Mouse (Mus musculus) frontal cortex, postnatal 14 days (tissue): Measurements from ENCODE around the gene Pcdh9.
A peak's percentile ranks its signal among the peaks of the same experiment; 100 is the strongest.

ENCODE experiments used
- DNase-seq, 2 experiments: peaks; one replicate each; pipeline ENCODE4 v3.0.0; 2022; ENCODE audit warnings: low spot score in 2 of 2

Pcdh9 gene

DNA sequence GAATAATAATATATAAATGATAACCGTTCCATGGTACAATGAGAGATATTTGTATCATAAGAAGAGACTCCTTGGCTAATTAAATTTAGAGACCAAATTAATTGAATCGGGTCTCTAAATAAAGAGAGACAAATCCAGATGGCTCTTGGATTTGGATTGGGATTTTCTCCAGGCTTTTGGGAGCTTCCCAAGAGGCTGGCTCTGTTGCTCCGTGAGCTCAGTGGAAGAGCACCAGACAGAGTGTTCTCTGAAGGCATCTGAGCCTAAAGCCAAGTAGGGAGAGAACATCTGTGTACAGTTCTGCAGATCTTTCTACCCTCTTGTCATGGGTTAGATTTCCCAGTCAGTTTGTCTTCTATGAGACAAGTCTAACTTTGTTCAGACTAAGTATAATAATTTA, 95.9 kb downstream of the Pcdh9 start:
- no peak for DNase-seq

DNA sequence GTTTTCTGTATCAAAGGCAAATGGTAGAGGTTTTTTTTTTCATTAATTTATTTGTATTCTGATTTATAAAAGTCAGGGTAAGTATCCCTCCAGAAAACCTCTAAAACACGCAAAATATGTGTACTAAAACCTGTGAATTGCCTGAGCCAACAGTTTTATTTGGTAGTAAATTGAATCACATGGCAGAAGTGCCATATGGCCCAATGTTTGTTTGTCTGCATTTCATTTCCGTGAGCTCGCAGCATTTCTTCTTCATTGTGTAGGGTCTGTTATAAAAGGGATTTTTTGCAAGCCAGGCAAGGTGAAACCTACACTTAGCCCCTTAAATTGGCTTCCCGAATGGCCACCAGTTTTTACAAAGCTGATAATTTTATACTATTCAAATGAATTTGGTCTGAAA, 104.2 kb downstream of the Pcdh9 start:
- no peak for DNase-seq

DNA sequence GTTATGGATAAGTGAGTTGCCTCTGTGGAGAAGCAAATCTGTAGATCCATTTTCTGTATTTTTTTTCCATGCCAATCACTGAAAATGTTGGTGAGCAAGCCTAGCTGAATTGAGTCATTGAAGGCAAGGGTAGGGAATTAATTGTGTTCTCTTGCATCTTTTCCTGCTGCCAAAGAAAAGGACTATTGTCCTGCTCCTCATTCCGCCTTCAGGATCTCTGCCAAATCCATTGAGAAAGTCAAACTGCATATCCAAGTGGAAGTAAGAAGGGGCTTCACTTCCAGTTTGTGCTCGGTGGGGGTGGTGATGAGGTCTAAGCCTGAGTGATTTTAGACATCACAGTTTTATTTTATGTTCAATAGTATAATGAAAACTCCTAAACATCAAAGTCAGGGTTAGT, 105.4 kb downstream of the Pcdh9 start:
- no peak for DNase-seq

DNA sequence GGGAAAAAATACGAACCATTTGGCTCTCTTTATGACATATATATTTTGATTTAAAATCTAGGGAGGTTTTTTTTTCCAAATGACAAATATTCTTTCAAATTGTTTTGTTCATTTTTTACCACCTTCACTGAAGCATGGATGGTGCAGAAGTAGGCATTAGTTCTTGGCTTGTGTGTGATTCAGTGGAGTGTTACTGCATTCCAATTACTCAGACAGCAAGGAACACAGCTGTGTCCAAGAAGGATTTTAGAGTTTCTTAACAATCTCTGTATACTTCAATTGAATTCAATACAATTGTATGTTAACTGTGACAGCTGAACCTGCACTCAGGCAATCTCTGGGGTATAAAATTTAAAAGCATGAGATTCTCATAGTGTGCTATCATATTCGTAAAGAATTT, 127.6 kb downstream of the Pcdh9 start:
- DNase-seq: no peak

DNA sequence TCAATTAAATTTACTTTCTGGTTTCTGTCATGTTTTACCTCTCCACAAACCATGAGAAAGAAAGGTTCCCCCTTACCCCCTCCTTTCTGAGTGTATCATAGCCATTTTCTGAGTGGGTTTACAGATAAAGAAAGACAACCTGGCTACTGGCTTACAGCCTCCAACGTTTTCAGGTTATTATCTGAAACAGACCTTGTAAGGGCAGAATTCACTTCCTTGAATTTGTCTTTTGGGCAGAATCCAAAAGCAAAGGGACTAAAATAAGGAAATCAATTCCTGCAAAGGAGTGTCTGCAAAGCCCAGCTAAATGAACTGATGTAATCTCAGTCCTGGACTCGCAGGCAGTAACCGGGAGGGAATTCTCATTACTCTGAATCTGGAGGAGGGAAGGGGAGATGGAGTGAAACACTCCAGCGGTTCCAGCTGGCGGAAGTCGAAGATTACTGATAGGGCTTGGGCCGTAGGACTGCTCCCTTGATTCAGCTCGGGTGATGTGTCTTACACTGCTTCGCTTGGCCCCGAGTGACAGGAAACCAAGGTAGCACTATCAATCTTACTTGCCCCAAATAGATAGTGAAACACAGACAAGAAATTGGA, 156.3 kb downstream of the Pcdh9 start:
- no peak for DNase-seq

DNA sequence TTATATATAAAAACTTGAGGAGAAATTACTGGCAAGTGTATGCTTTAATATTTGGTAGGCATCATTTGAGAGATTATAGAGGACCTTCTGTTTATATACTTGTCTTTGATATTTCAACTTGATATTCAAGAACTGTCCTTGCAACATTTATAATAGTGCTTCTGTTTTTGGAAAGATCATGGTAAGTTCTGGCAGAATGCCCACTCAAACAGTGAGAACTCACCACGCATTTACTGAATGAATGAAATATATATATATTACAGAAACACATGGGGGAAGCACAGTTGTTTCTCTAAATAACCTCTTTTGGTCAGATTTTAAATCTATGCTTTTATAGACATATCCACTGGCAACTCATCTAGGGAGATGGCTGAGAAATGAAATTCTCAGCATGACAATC, 164.7 kb downstream of the Pcdh9 start:
- no peak for DNase-seq

DNA sequence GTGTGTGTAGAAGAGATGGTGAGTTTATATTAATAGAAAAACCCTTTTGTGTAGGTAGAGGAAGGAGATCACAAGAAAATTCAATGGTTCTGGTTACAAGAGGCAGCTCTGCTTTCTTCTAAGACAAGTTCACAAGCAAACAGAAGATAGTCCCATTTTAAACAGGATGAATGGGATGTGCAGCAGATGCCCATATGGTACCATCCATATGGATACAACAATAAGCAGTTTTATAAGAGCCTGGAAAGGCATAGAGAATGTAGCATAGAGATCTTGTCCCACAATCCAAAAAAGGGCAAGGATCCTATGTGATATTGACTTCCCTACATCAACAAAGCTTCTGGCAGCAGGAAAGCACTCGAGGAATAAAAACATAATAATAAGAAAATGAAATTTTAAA, 171.3 kb downstream of the Pcdh9 start:
- no peak for DNase-seq

DNA sequence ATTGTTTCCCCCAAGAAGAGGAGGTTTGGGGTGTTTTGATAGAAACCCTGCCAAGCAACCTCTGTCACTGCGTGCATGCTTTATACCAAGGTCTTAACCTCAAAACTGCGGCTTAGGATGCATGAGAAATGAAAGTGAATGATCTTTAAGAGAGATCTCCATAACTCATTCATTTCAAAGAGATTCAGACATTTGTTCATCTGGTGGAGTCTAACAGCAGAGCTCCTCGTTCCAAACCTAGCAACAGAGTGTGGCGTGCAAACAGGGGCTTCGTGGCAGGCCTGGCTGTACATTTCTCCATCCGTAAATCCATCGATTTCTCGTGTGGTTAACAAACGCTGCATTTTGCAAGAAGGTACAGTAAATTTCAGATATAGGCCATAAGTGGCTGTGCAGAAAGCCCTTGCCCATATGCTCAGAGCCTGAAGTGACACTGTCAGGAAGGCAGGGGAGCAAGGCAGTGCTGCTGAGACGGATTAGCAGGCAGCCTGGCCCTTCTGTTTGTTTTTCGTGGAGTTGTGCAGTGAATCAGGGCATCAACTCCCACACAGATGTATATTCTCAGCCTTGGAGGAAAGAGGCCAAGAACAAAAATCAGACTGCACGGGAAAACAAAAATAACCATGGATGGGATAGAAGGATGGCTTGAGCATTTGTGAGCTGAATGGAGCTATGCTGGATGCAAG, 177.1 kb downstream of the Pcdh9 start:
- peak; percentile 27 to 36 for DNase-seq

DNA sequence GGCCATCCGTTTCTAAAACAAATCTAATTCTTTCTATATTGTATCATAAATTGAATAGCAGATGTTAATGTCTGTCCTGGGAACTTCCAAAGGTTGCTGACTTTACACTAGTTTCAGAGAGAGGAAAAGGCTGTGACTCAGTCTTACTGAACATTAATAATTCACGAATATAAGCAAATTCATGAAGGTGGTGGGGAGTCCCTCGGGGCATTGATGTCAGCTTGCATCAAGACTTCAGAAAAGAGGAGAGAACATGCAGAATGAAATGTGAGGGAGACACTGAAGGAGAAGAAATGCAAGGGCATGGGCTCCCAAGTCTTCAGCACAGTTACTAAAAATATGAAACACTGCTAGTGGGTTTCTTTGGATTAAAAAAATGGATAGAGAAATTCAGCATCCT, 181.8 kb downstream of the Pcdh9 start:
- no peak for DNase-seq

DNA sequence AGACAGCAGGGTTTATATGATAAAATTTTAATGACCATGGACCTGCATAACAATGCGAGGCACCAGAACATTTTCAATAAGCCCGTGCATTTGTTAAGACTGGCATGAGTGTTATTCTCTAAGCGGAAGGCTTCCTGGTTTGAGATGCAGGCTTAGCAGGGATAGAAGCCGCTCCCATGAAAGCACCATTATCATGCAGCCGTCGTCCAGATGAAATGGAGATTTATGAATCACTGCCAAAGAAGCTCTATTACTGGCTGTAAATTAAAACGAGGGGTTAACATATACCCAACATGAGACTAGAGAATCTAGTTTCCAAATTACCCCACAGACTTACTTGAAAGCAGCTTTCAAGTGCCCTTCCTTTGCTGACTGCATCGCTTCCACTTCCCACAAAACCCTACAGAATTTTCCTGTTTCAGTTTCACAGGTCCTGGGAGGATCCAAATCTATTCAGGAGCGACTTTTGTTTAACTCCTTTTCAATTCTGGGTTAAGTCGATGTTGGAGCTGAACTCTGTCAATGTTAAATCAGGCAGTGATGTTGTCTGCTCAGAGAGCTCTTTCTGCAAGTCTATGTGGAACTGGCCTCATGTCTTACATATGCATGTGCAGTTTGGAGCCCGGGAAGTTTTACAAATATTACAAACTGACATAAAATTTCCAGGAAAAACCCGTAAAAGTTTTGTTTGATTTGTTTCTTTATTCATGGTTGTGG, 188.9 kb downstream of the Pcdh9 start:
- no peak for DNase-seq

DNA sequence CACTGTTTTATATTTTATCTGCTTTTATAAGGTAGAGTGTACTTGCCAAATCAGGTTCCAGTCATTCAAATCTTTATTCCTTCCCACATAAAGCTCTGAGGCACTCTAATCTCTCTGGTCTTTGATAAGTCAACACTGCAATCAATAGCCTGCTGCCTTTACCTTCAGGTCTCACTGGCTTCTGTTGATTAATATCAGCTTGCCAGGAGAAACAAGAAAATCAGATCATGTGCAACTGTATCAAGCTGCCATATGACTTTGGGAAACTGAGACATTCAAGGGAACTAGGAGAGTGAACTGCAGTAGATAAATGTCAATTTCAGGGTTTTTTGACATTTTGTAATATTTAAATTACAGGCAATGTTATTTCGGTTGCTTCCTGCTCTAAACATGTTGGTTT, 189.6 kb downstream of the Pcdh9 start:
- DNase-seq: no peak

DNA sequence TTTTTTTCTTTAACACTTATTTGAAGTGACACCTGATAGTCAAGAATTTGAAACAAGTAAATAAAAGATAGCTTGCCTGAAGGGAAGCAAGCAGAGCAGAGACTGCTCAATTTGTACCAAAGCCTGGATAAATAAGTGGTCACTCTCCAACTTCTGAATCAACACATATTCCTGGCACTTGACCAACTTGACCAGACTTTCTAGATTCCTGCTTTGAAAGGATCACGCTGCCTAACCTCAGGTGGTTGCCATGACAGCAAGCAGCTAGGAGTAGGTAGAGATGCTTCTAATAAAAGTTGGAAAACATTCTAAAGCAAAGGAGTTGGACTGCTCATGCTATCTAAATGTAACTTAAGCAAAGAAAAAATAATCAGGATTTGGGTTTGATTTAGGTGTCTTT, 205.8 kb downstream of the Pcdh9 start:
- DNase-seq: no peak

DNA sequence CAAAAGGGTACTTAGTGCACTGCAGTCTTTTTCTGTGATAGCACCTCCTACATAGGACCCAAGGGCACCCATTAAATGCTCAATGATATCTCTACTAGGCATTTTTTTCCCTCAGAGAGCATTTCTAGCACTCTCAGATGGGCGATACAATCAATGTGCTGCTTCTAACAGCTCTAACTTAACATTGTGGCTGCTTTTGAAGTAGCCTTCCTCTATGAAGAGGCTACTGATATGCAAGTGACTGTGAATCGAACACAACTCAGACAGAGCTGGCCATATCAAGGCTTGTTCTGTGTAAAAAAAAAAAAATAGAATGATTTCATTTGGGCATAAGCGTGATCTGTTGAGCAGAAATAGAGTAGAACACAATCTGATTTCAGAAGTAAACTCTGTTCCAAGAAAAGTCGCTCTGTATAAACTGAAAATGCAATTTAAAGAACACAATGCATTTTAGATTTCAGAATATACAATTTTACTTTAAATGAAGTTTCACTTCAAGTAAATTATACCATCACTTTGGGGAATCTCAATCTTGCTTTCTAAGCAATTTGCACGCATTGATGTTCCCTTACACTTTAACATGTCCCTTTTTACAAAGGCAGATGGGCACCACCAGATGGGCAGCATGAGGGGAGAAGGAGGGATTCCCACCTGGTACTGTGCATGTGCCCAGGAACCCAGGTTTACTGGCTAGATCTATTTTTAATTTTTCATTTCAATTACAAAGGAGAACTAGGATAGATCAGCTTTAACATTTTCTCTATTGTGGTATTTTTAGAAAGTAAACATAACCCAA, 215.0 kb downstream of the Pcdh9 start:
- DNase-seq: no peak

DNA sequence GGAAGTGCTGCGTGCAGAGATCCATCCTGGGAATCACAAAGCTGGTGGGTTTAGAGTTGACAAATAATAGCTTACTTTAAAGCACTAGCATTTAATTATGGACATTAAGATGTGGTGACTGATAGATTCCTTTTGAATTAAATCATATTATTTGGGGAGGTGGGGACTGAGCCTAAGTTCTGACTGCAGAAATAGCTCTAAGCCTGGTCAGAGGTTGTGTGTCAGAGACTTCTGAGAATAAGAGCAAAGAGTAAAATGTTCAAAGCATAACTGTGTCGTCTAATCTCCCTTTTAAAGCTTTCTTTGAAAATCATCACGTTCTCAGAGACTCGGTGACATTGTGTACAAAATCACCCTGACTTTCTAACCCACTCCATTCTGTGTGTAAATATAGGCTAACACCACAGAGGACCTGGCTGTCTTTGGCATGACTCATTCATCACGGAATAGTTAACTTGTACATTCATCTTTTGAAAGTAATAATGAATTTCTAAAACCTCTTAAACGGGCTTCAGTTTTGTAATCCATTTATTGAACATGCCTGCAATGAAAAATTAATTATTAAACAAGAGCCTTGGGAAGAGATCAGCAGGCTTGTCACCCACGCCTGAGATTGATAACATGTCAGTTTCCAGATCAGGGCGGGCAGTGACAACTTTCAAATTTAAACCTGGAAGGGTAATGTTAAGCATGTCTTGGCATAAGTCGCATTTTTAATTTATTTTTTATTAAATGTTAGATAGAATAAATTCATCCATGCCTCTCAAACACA, 236.3 kb downstream of the Pcdh9 start:
- DNase-seq: no peak

DNA sequence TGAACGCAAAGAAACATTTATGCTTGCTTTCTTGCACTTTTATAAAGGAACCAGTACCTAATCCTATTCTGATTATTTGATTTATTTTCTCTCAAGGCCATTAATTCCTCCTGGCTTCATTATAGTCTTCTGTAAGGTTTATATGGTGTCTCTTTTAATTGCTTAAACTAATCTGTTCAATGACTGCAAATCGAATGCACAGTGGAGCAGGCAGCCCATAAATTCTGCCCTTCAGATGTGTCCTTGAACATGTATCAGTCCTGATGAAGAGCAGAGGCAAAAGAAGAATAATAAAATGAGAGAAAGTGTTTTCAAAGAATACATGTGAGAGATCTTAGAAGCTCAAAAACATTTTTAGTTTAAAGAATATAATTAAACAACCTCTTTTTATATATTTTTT, 263.2 kb downstream of the Pcdh9 start:
- no peak for DNase-seq

DNA sequence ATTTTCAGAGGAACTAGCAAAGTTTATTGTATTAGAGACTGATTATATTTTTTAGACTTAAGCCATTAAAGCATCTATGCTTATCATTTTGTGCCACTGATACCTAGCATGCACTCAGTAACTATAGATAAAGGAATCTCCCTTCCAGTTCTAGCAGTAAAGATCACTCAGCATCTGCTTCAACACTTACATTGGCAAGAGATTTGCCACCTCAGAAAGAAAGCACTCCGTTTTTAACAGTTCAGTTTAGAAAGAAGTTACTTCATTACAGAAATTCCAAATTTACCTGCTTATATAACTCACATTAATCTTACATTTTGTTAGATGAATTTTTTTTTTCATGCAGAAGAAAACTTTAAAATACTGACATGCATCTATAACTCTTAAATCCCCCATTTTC, 266.3 kb downstream of the Pcdh9 start:
- DNase-seq: no peak

DNA sequence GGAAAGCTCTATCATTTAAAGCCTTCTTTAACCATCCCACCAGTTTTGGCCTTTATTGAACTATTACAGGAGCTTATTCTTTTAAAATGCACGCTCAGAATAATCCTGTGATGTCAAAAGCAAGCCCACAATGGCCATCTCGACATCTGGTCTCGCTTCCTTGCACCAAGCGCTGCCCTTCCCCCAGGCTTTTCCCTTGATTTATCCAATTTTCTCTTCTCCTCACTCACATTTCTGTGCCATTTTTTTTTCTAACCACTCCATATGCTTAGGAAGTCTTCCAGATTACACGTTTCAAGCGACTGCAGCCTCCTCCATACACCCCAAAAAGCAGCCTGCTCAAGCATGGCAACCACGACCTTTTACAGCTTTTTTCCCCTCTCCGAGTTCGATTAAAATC, 269.3 kb downstream of the Pcdh9 start:
- peak; percentile 13 to 30 for DNase-seq

DNA sequence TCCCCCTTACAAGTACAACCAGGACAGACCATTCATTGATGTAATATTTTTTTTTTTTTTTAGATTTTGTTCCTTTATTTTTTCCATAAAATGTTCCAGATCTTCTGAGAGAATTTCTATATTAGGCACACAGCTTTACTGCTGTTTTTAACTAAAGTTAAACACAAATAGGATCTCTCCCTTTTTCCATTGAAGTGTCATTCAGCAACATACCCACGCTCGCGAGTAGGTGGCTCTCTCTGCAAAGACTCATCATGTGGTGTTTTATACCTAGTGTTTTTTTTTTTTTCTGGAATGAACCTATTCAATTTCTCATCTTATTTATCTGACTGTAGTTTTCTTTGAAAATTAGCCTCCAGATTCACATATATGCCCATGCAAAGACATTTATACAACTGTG, 282.9 kb downstream of the Pcdh9 start:
- no peak for DNase-seq

DNA sequence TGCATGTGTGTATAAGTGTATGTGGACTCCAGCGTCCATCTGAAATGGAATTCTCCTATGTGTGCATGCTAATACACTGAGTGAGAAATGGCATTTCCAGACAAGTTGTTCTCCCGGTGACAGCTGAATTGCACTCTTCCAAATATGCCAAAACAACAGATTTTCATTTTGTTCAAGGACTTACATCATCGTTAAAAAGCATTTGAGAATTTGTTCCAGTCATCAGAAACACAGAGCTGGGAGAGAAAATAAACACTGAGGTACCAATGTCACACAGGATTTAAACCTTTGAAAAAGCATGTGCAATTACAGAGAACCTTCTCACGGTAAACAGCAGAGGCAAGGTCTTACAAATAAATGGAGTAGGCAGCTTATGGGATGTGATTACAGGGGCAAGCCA, 290.5 kb downstream of the Pcdh9 start:
- no peak for DNase-seq

DNA sequence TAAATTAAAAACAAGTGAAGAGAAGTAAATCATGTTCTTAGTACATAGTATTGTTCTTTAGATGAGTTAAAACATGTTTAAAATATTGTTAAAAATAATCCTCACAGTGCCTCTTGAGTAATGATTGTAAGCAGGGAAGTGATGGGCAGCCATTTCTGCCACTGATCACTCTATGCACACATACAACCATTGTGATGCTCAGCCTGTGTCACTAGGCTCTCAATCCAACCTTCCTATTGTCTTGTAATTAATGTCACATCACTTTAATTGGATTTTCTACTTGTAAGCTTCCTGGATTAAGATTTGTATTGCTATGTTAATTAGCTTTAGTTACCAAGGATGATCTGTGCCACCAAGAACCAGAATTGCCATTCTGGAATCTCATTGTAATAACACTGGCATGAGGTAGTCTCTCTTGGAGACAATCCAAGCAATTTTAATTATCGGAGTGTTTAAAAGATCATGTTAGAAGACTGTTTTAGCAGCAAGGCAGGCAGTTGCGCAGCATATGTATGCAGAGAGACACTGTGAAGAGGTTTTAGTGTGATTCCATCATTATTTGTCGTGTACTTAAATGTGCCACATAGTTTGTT, 305.0 kb downstream of the Pcdh9 start:
- no peak for DNase-seq

DNA sequence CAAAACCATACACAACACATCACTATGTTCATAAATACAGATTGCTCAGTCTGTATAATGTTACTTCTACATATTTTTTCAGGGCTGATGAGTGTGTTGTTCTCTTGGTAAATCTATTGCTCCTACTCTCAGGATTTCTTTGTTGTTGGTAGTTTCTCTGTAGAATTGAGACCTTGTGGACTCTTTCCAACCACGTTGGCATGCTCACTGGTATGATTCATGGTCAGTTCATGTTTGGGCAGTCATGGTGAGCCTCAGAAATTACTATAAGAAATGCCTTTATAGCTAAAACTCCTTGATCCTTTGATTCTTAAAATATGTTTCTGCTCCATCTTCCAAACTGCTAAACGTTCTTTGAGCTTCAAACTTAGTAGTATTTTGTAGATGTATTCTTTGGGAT, 326.1 kb downstream of the Pcdh9 start:
- DNase-seq: no peak
